Mouse (Mus musculus) MEL (cell line): ENCODE measurements around the gene Bcar1. TPM values are rescaled to one million over a fixed set of nuclear protein-coding genes. Genes with fewer than 3 reads are reported as not detected.

Source experiments
- DNase-seq: peaks from one replicate; pipeline ENCODE4 v3.0.0; 2011; ENCODE audit warnings: low read depth, low spot score
- H3K27ac ChIP-seq: 2 replicates; pipeline ENCODE4 v1.5.1; 2012; ENCODE audit warnings: low read depth, mild to moderate bottlenecking, control low read depth, low read length, moderate library complexity; ENCODE audit not compliant: control insufficient read depth
- H3K27me3 ChIP-seq, 2 experiments: fragments of 150-350 bp in 1 of 2; sonication (generic) in 1 of 2; 2 replicates each; pipeline ENCODE4 v1.6.1; 2012; ENCODE audit warnings: low read length in 2 of 2, mild to moderate bottlenecking in 2 of 2, improper control_type of control experiment in 1 of 2, moderate library complexity in 1 of 2; ENCODE audit not compliant: insufficient read depth in 2 of 2, control insufficient read depth in 1 of 2
- H3K36me3 ChIP-seq, 2 experiments: 2 replicates each; pipeline ENCODE4 v1.6.1; 2012 to 2014; ENCODE audit warnings: low read length in 2 of 2, improper control_type of control experiment in 1 of 2, inconsistent platforms in 1 of 2, mild to moderate bottlenecking in 1 of 2; ENCODE audit not compliant: insufficient read depth in 2 of 2, control insufficient read depth in 1 of 2
- H3K4me1 ChIP-seq, 2 experiments: fragments of 150-350 bp in 1 of 2; sonication (generic) in 1 of 2; 2 replicates each; pipeline ENCODE4 v1.6.1; 2012; ENCODE audit warnings: low read length in 2 of 2, improper control_type of control experiment in 1 of 2, mild to moderate bottlenecking in 1 of 2; ENCODE audit not compliant: insufficient read depth in 2 of 2, control insufficient read depth in 1 of 2
- H3K4me3 ChIP-seq, 2 experiments: fragments of 150-350 bp in 1 of 2; sonication (generic) in 1 of 2; 2 replicates each; pipeline ENCODE4 v1.5.1; 2012; ENCODE audit warnings: low read depth in 2 of 2, low read length in 2 of 2, mild to moderate bottlenecking in 2 of 2, moderate library complexity in 2 of 2, control low read depth in 1 of 2, improper control_type of control experiment in 1 of 2; ENCODE audit not compliant: control insufficient read depth in 1 of 2, insufficient read depth in 1 of 2
- H3K79me2 ChIP-seq: 2 replicates; pipeline ENCODE4 v1.6.1; 2012; ENCODE audit warnings: mild to moderate bottlenecking, low read length, moderate library complexity; ENCODE audit not compliant: control insufficient read depth, poor library complexity, insufficient read depth
- H3K9ac ChIP-seq: 2 replicates; pipeline ENCODE4 v1.6.1; 2012; ENCODE audit warnings: low read depth, mild to moderate bottlenecking, control low read depth, low read length, moderate library complexity; ENCODE audit not compliant: control insufficient read depth, poor library complexity, severe bottlenecking
- H3K9me3 ChIP-seq: fragments of 150-350 bp; sonication (generic); replicated peaks from 2 replicates; pipeline ENCODE4 v1.6.1; 2012; ENCODE audit warnings: mild to moderate bottlenecking, low read length, improper control_type of control experiment, moderate library complexity; ENCODE audit not compliant: insufficient read depth
- CHD2 ChIP-seq: IDR thresholded peaks from 2 replicates; pipeline ENCODE4 v1.6.1; 2011; ENCODE audit warnings: low read length, improper control_type of control experiment
- CTCF ChIP-seq, 3 experiments: IDR thresholded peaks in 2 of 3; conservative IDR thresholded peaks in 1 of 3; 2 replicates each; pipeline ENCODE4 v1.5.1; 2011 to 2012; ENCODE audit warnings: low read length in 3 of 3, low read depth in 2 of 3, mild to moderate bottlenecking in 2 of 3, improper control_type of control experiment in 1 of 3, inconsistent platforms in 1 of 3, mixed read lengths in 1 of 3, moderate library complexity in 1 of 3; ENCODE audit not compliant: control insufficient read depth in 1 of 3, insufficient read depth in 1 of 3, poor library complexity in 1 of 3, severe bottlenecking in 1 of 3
- E2F4 ChIP-seq: IDR thresholded peaks from 2 replicates; pipeline ENCODE4 v1.6.1; 2011; ENCODE audit warnings: low read depth, low read length, improper control_type of control experiment, borderline replicate concordance
- EP300 ChIP-seq, 2 experiments: IDR thresholded peaks; 2 replicates each; pipeline ENCODE4 v1.6.1; 2011; ENCODE audit warnings: improper control_type of control experiment in 2 of 2, low read length in 2 of 2, low read depth in 1 of 2, mild to moderate bottlenecking in 1 of 2
- ETS1 ChIP-seq: IDR thresholded peaks from 2 replicates; pipeline ENCODE4 v1.6.1; 2012; ENCODE audit warnings: low read depth, mild to moderate bottlenecking, inconsistent platforms, low read length, improper control_type of control experiment, moderate library complexity
- GATA1 ChIP-seq: IDR thresholded peaks from 2 replicates; pipeline ENCODE4 v1.6.1; 2011; ENCODE audit warnings: low read depth, low read length, improper control_type of control experiment
- JUND ChIP-seq: IDR thresholded peaks from 2 replicates; pipeline ENCODE4 v1.6.1; 2011; ENCODE audit warnings: low read depth, mild to moderate bottlenecking, improper control_type of control experiment, low read length
- MAX ChIP-seq: IDR thresholded peaks from 2 replicates; pipeline ENCODE4 v1.6.1; 2011; ENCODE audit warnings: low read length, improper control_type of control experiment
- MXI1 ChIP-seq: IDR thresholded peaks from 2 replicates; pipeline ENCODE4 v1.6.1; 2011; ENCODE audit warnings: mild to moderate bottlenecking, low read depth, low read length, improper control_type of control experiment
- MYB ChIP-seq: IDR thresholded peaks from 2 replicates; pipeline ENCODE4 v1.6.1; 2011; ENCODE audit warnings: mild to moderate bottlenecking, low read depth, low read length, improper control_type of control experiment
- MYC ChIP-seq: IDR thresholded peaks from 2 replicates; pipeline ENCODE4 v1.6.1; 2011; ENCODE audit warnings: low read depth, mild to moderate bottlenecking, low read length, improper control_type of control experiment, moderate library complexity
- NELFE ChIP-seq: IDR thresholded peaks from 2 replicates; pipeline ENCODE4 v1.6.1; 2011; ENCODE audit warnings: low read depth, low read length, improper control_type of control experiment
- NRF1 ChIP-seq: IDR thresholded peaks from 2 replicates; pipeline ENCODE4 v1.6.1; 2014; ENCODE audit warnings: low read depth, mild to moderate bottlenecking, inconsistent platforms, low read length, improper control_type of control experiment, moderate library complexity; ENCODE audit not compliant: poor library complexity, insufficient read depth, severe bottlenecking
- POLR2AphosphoS5 ChIP-seq: IDR thresholded peaks from 2 replicates; pipeline ENCODE4 v1.6.1; 2012; ENCODE audit warnings: low read depth, borderline replicate concordance, mild to moderate bottlenecking, inconsistent platforms, low read length, moderate library complexity, mixed read lengths
- SIN3A ChIP-seq: IDR thresholded peaks from 2 replicates; pipeline ENCODE4 v1.6.1; 2012; ENCODE audit warnings: low read length, improper control_type of control experiment, inconsistent platforms
- TAL1 ChIP-seq: IDR thresholded peaks from 2 replicates; pipeline ENCODE4 v1.6.1; 2012; ENCODE audit warnings: mild to moderate bottlenecking, inconsistent platforms, low read length, moderate library complexity, mixed read lengths
- TCF12 ChIP-seq: IDR thresholded peaks from 2 replicates; pipeline ENCODE4 v1.6.1; 2014; ENCODE audit warnings: low read depth, mild to moderate bottlenecking, inconsistent platforms, low read length, improper control_type of control experiment, moderate library complexity
- UBTF ChIP-seq: IDR thresholded peaks from 2 replicates; pipeline ENCODE4 v1.6.1; 2012; ENCODE audit warnings: low read depth, mild to moderate bottlenecking, inconsistent platforms, low read length, improper control_type of control experiment, moderate library complexity, borderline replicate concordance; ENCODE audit not compliant: insufficient read depth
- USF1 ChIP-seq: IDR thresholded peaks from 2 replicates; pipeline ENCODE4 v1.6.1; 2014; ENCODE audit warnings: low read depth, mild to moderate bottlenecking, inconsistent platforms, low read length, improper control_type of control experiment, moderate library complexity
- USF2 ChIP-seq, 2 experiments: IDR thresholded peaks; 2 replicates each; pipeline ENCODE4 v1.6.1; 2011 to 2012; ENCODE audit warnings: improper control_type of control experiment in 2 of 2, low read length in 2 of 2, borderline replicate concordance in 1 of 2, inconsistent platforms in 1 of 2, low read depth in 1 of 2, mild to moderate bottlenecking in 1 of 2; ENCODE audit not compliant: insufficient read depth in 1 of 2
- ZC3H11A ChIP-seq: IDR thresholded peaks from 2 replicates; pipeline ENCODE4 v1.6.1; 2012; ENCODE audit warnings: low read depth, mild to moderate bottlenecking, inconsistent platforms, low read length, improper control_type of control experiment
- ZNF384 ChIP-seq: IDR thresholded peaks from 2 replicates; pipeline ENCODE4 v1.6.1; 2012; ENCODE audit warnings: low read depth, mild to moderate bottlenecking, inconsistent platforms, low read length, improper control_type of control experiment
- polyA plus RNA-seq, 2 experiments: library from polyadenylated mRNA; stranded (reverse) in 1 of 2; unstranded in 1 of 2; fragments of >175 nt in 1 of 2; fragments of >200 nt in 1 of 2; gene quantifications; 2 replicates each; pipeline versions ENCODE4 v1.2.1 to v1.2.4; 2012; ENCODE audit warnings: low replicate concordance in 2 of 2, low read depth in 1 of 2; ENCODE audit not compliant: insufficient read length in 2 of 2, insufficient read depth in 1 of 2, missing spikeins in 1 of 2
- total RNA-seq: library from RNA; depleted of rRNA; stranded (reverse); fragments of 300-350 nt; gene quantifications from 2 replicates; pipeline ENCODE4 v1.2.3, GENCODE M21; 2012

Gene Bcar1
- total and polyA plus RNA-seq, 3 experiments, result 6.5 to 17.4 TPM; not detected in 1

DNA sequence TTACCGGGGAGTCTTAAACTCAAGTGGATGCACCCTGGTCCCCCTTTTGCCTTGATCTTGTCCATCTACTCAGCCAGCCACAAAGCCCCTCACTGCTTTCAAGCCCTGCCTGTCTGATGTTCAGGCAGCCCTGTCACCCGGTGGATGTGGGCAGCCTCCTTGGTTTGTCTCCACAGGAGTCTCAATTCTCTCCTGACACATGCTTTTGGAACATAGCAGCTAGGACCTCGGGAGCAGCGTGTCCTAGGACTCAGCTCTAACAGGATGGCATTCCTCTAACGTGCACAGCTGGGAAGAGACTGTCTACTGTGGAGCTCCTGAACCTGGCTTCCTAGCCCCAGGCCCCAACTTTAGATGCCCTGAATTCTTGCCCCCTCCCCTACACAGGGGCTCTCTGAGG is 37.9 kb downstream of the Bcar1 start:
- TF ChIP-seq MAX (no peak), E2F4 (no peak), TCF12 (no peak), ZC3H11A (no peak), TAL1 (no peak), NRF1 (no peak), JUND (no peak), MYC (no peak), EP300 (IDR thresholded peaks at IDR 0.05; ENCODE audit: low read depth in 1 of 2, low read length in 2 of 2) (no peak), GATA1 (no peak), NELFE (no peak), USF2 (IDR thresholded peaks at IDR 0.05; ENCODE audit: borderline replicate concordance in 1 of 2, insufficient read depth in 1 of 2, low read depth in 1 of 2, low read length in 2 of 2) (no peak), MXI1 (no peak), CTCF (IDR thresholded peaks at IDR 0.05 in 2 of 3, conservative IDR thresholded peaks at IDR 0.05 in 1 of 3; ENCODE audit: control insufficient read depth in 1 of 3, insufficient read depth in 1 of 3, low read depth in 2 of 3, low read length in 3 of 3, poor library complexity in 1 of 3, severe bottlenecking in 1 of 3) (no peak), CHD2 (no peak), POLR2AphosphoS5 (no peak), MYB (no peak), UBTF (no peak), ZNF384 (no peak)
- H3K4me1 ChIP-seq, result peaks cover 3 to 13% of the 10 kb centered on the region in 2 experiments; a peak in 3 of 4 replicates
- H3K9me3 ChIP-seq, result no peaks in the 10 kb centered on the region
- no peak overlapping the region for H3K27ac ChIP-seq
- H3K4me3 ChIP-seq, result no peak overlapping the region
- H3K27me3 ChIP-seq, result no peaks in the 10 kb centered on the region
- H3K36me3 ChIP-seq, result peaks cover 0 to 8% of the 10 kb centered on the region in 2 experiments; a peak in 2 of 4 replicates
- no peak for DNase-seq
- H3K79me2 ChIP-seq, result no peaks in the 10 kb centered on the region
- H3K9ac ChIP-seq, result no peak overlapping the region

DNA sequence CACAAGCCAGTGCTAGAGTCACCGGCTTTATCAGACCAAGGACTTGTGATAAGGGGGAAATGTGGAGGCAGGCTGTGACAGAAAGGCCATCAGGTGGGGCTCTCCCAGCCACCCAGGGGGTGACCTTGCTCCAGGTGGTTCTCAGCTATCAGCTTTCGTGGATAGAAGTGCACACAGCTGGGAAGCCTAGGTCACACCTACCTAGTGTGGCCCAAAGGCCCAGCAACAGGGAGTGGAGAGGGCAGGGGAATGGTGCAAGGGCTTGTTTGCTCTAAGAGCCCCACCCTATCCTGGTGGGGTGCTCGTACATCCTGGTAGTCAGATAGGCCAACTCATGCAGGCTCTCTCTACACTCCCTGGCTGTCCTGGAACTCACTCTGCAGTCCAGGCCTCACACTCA is 38.4 kb downstream of the Bcar1 start:
- H3K36me3 ChIP-seq, result peaks cover 0 to 8% of the 10 kb centered on the region in 2 experiments; a peak in 2 of 4 replicates
- H3K4me1 ChIP-seq, result peaks cover 3 to 13% of the 10 kb centered on the region in 2 experiments; a peak in 3 of 4 replicates
- H3K4me3 ChIP-seq, result no peak overlapping the region
- H3K27me3 ChIP-seq, result no peaks in the 10 kb centered on the region
- H3K9ac ChIP-seq, result 0 out of 2 replicates have a peak overlapping the region, but pooled peaks have one; percentile 3
- H3K79me2 ChIP-seq, result no peaks in the 10 kb centered on the region
- H3K9me3 ChIP-seq, result no peaks in the 10 kb centered on the region
- no peak overlapping the region for H3K27ac ChIP-seq
- peak; percentile 49 for DNase-seq
- TF ChIP-seq UBTF (no peak), SIN3A (no peak), TCF12 (peak; percentile 48; the same call in 1 of the 2 replicates), ZC3H11A (no peak), POLR2AphosphoS5 (no peak), ETS1 (peak; percentile 3; the same call in 1 of the 2 replicates), USF1 (no peak), CTCF (IDR thresholded peaks at IDR 0.05 in 2 of 3, conservative IDR thresholded peaks at IDR 0.05 in 1 of 3; ENCODE audit: control insufficient read depth in 1 of 3, insufficient read depth in 1 of 3, low read depth in 2 of 3, low read length in 3 of 3, poor library complexity in 1 of 3, severe bottlenecking in 1 of 3) (no peak), GATA1 (peak; percentile 73)
